Mouse (Mus musculus): Measurements from ENCODE around the gene Adcyap1. TPM values are rescaled to one million over a fixed set of nuclear protein-coding genes. Genes with fewer than 3 reads are reported as not detected.

Adcyap1 gene
- polyA plus RNA-seq, 1 experiment from 2014 or later, result 21.5 TPM

GRCm38 (mm10) chr17:93203076-93204031, 4.5 kb downstream of the Adcyap1 start:
- peak overlapping the region; percentile 56 for H3K9ac ChIP-seq (replicated peaks)
- peaks cover 56% of the 10 kb centered on the region for H3K27me3 ChIP-seq
- WGBS, result 1% methylated on average over 34 of the region's 34 CpGs
- no peaks in the 10 kb centered on the region for H3K36me3 ChIP-seq
- peak overlapping the region; percentile 83 for H3K27ac ChIP-seq (replicated peaks)
- H3K9me3 ChIP-seq, result no peaks in the 10 kb centered on the region
- H3K4me2 ChIP-seq (replicated peaks), result peak overlapping the region; percentile 63
- H3K4me3 ChIP-seq, result peak overlapping the region; percentile 45
- peak; percentile 63 for ATAC-seq (ENCODE audit: low FRiP score, low read depth)
- H3K4me1 ChIP-seq, result peaks cover 40% of the 10 kb centered on the region

GRCm38 (mm10) chr17:93217785-93218184, 19.0 kb downstream of the Adcyap1 start:
- no peak overlapping the region for H3K4me3 ChIP-seq
- no peaks in the 10 kb centered on the region for H3K9me3 ChIP-seq
- WGBS, result 89% methylated on average over 6 of the region's 6 CpGs
- H3K4me1 ChIP-seq, result no peaks in the 10 kb centered on the region
- no peak overlapping the region for H3K9ac ChIP-seq (replicated peaks)
- no peaks in the 10 kb centered on the region for H3K27me3 ChIP-seq
- no peak for ATAC-seq (ENCODE audit: low FRiP score, low read depth)
- H3K4me2 ChIP-seq (replicated peaks), result no peak overlapping the region
- H3K27ac ChIP-seq (replicated peaks), result no peak overlapping the region
- H3K36me3 ChIP-seq, result no peaks in the 10 kb centered on the region

GRCm38 (mm10) chr17:93218640-93219039, 19.8 kb downstream of the Adcyap1 start:
- no peak overlapping the region for H3K9ac ChIP-seq (replicated peaks)
- H3K27me3 ChIP-seq, result no peaks in the 10 kb centered on the region
- no peak overlapping the region for H3K4me2 ChIP-seq (replicated peaks)
- H3K27ac ChIP-seq (replicated peaks), result no peak overlapping the region
- H3K4me1 ChIP-seq, result no peaks in the 10 kb centered on the region
- ATAC-seq (ENCODE audit: low FRiP score, low read depth), result no peak
- WGBS, result 87% methylated on average over 2 of the region's 2 CpGs
- no peak overlapping the region for H3K4me3 ChIP-seq
- H3K9me3 ChIP-seq, result no peaks in the 10 kb centered on the region
- H3K36me3 ChIP-seq, result no peaks in the 10 kb centered on the region

DNA sequence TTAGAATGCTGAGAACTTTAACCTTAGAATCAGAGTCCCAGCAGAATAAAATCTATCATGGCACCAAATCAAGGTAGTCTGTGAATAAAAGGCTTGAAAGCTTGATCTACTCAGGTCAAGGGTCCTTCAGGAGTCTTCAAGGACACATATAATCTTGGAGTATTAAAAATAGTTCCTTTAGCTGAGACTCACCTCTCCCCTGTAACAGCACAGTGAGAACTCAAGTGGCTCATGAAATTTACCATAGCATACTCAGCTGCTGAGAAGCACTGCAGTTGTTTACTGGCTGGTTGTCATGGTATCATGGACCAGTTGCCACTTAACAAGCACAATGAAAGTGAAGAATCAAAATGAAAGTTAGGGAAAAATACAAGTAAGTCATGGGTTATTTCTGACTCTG, 38.5 kb downstream of the Adcyap1 start:
- no peaks in the 10 kb centered on the region for H3K4me1 ChIP-seq
- no peak overlapping the region for H3K27ac ChIP-seq (replicated peaks)
- no peaks in the 10 kb centered on the region for H3K9me3 ChIP-seq
- no peak overlapping the region for H3K4me2 ChIP-seq (replicated peaks)
- H3K27me3 ChIP-seq, result no peaks in the 10 kb centered on the region
- H3K9ac ChIP-seq (replicated peaks), result no peak overlapping the region
- no peaks in the 10 kb centered on the region for H3K36me3 ChIP-seq
- no peak for ATAC-seq (ENCODE audit: low FRiP score, low read depth)
- H3K4me3 ChIP-seq, result no peak overlapping the region
